Mouse (Mus musculus): ENCODE data around the gene Pcnt.
A peak's percentile ranks its signal among the peaks of the same experiment; 100 is the strongest.

Gene Pcnt

GRCm38 (mm10) chr10:76408520-76408919 is 34.1 kb downstream of the Pcnt start:
- no peak for DNase-seq (ENCODE audit: inconsistent ontology term)

- no peak for DNase-seq (ENCODE audit: inconsistent ontology term)
Measured at GRCm38 (mm10) chr10:76392596-76392995, 50.0 kb downstream of the Pcnt start.

DNA sequence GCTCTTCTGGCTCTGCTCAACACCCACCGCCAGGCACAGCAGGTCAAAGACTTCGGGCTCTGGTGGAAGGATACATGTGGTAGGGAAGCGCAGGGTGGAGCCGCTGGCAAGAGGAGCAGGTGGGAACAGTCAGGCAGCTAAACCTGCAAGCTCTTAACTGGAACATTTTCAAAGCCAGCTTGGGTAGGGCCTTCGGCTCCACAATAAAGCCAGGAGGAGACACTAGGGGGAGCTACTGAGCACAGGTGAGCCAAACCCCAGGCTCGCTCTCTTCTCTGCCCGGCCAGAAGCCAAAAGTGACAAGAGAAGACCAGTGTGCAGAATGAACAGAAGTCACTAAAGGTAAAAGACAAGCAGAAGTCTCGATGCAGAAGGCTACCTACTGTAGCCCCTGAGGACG is 50.8 kb downstream of the Pcnt start:
- DNase-seq (ENCODE audit: inconsistent ontology term), result no peak

GRCm38 (mm10) chr10:76391166-76391565 is 51.4 kb downstream of the Pcnt start:
- no peak for DNase-seq (ENCODE audit: inconsistent ontology term)

DNA sequence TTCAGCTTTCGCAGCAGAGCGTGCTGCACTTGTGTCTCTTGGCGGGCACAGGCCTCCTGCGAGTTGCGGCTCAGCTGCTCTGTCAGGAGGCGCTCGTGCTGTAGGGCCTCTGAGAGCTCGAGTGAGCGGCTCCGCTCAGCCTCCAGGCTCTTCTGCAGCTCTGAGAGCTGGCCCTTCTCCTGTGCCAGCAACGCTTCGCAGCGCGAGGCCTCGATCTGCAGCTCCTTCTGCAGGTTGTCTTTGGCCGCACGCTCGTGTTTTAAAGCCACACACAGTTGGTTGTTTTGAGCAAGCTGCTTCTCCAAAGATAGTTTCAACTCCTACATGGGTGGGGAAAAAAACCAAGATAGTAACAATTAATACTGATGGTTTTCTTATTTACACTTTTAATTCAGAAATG is 67.6 kb downstream of the Pcnt start:
- no peak for DNase-seq (ENCODE audit: inconsistent ontology term)

- DNase-seq (ENCODE audit: inconsistent ontology term), result no peak
Measured at GRCm38 (mm10) chr10:76371736-76372135, 70.8 kb downstream of the Pcnt start.

- no peak for DNase-seq (ENCODE audit: inconsistent ontology term)
Measured at GRCm38 (mm10) chr10:76368766-76369165, 73.8 kb downstream of the Pcnt start.

- no peak for DNase-seq (ENCODE audit: inconsistent ontology term)
Measured at GRCm38 (mm10) chr10:76363233-76363632, 79.4 kb downstream of the Pcnt start.

DNA sequence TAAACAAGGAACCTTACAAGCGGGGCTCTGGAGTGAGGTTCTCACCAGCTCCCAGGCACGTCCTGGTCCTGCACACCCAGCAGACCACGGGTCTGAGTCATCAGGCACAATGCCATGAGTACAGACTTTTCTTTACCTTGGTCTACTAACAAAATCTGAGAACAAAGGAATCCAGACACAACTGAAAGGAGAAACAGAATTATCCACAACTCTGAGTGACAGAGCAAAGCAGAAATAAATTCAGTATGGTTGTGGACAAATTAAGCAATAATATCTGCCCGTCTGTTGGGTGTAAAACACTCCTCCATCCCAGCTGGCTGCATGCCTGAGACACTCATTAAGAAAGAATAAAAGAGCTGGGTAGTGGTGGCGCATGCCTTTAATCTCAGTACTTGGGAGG is 84.1 kb downstream of the Pcnt start:
- DNase-seq (ENCODE audit: inconsistent ontology term), result peak; percentile 81

- DNase-seq (ENCODE audit: inconsistent ontology term), result no peak
Measured at GRCm38 (mm10) chr10:76357286-76357875, 85.2 kb downstream of the Pcnt start.

GRCm38 (mm10) chr10:76354974-76355373 is 87.6 kb downstream of the Pcnt start:
- no peak for DNase-seq (ENCODE audit: inconsistent ontology term)

- no peak for DNase-seq (ENCODE audit: inconsistent ontology term)
Measured at GRCm38 (mm10) chr10:76353986-76354385, 88.6 kb downstream of the Pcnt start.

DNA sequence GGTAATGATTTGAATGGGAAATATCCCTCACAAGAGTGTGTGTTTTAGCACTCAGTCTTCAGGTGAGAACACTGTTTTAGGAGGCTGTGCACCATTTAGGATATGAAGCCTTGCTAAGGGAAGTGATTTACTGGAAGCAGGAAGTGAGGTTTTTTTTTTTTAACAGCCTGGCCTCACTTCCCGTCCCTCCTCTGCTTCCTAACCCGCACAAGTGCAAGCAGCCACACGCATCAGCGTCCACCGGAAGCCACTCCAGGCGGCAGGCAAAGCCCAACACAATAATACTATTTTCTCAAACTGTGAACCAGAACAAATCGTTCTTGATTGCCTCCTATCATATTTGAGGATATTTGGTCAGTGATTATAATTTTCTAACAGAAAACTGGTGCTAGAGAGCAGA is 90.6 kb downstream of the Pcnt start:
- DNase-seq (ENCODE audit: inconsistent ontology term), result no peak

DNA sequence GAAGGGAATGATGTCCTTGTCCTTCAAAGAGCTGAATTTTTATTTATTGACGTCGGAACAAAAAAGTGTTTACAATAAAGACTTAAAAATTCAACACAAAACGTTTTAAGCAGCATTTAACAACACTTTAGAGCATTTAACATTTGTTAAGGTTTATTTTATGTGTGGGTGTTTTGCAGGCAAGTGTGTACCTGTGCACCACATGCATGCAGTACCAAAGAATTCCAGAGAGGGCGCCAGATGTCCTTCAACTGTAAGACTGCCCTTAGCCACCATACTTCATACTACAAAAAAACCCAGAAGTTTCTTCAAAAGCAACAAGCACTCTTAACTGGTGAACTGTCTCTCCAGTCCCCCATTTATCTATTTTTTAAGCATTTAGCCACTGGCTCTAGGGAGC is 96.0 kb downstream of the Pcnt start:
- no peak for DNase-seq (ENCODE audit: inconsistent ontology term)

DNA sequence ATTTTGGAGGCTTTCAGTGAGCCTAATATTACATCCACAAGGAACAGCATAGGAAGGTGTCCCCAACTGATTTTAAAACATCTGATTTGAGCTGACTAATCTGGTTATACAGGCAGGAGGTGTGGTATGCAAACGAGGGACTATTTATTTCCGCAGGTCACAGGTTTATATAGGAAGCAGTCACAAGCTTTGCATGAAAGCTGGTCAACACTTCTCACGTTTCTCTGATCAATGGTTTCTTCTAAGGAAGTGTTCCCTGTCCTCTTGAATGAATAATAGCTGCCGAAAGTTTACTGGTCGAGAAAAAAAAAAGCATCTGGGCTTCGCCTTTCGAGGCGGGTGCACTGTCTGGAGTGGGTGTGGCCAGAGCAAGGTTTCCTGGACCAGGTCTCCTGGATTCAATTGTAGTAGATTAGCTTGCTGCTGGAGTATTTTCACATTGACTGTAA is 96.5 kb downstream of the Pcnt start:
- DNase-seq (ENCODE audit: inconsistent ontology term), result no peak

DNA sequence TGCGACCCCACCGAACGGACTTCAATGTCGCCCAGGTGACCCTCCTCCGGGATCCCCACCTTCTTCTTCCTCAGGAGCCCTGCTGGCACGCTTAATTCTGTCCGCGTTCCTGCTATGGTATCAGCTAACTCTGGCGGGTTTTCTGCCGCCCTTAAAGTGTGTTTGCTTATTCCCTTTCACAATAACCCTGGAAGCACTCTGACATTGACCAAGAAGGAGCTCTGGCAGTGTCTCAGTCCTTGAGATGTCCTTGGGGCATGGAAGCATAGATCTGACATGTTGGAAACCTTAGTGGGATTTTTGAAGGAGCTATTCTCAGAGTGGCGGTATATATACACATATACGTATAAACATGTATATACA is 97.1 kb downstream of the Pcnt start:
- no peak for DNase-seq (ENCODE audit: inconsistent ontology term)

DNA sequence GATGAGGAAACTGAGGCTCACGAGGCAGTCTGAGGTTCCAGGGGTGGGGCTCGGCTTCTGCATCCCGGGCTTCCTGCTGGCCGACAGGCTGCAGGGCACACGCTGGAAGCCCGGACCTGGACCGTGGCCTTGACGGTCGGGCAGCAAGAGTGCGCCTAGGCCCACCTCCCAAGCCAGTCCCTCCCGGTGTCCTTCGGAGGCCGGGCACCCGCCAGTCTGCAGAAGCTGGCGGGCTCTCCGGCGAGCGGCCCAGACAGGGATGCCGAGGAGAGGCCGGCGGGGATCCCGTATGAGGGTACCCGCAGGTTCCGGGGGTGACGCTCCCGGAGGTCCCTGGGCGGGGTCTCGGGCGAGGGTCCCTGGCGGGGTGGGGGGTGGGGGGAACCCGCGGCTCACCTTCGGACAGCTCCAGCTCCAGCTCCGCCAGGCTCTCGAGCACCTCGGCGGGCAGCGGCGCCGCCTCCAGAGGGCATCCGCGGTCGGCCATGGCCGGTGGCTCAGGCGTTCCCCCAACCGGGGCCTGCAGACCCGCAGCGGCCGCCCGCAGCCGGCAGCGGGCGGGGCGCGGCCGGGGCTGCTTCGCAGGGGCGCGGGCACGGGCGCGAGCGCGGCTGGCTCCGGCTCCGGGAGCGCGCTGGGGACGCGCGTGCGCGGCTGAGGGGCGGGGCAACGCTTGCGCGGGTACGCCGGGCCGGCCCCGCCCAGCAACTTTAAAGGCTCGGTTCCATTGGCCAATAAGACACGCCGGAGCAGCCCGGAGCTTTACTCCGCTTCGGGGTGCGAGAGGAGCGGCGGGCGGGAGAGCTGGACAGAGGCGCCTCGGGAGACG is 97.7 kb downstream of the Pcnt start, which contains the start of gene Dip2a:
Dip2a (minus strand) TSS at position 581 of the 829 bp plus-strand sequence.
- DNase-seq (ENCODE audit: inconsistent ontology term), result peak; percentile 94

GRCm38 (mm10) chr10:76334350-76334749 is 108.2 kb downstream of the Pcnt start:
- DNase-seq (ENCODE audit: inconsistent ontology term), result no peak

DNA sequence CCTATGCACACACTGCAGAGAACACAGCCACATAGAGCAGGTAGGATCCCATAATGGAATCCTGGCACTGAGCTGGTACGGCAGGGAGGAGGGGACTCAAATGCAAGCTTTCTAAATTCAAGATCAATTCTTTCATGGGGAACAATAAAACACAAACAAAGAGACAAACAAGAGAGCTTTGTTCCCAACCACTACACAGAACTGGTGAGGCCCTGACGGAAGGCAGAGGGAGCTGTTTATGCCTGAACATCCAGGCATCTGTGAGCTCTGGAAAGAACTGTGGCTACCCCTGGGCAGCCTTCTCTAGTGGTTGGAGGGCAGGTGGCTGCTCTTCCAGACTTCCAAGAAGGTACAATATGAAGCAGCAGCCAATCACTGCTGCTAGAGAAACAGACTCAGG is 110.5 kb downstream of the Pcnt start:
- DNase-seq (ENCODE audit: inconsistent ontology term), result no peak

- DNase-seq (ENCODE audit: inconsistent ontology term), result no peak
Measured at GRCm38 (mm10) chr10:76329093-76329492, 113.5 kb downstream of the Pcnt start.

DNA sequence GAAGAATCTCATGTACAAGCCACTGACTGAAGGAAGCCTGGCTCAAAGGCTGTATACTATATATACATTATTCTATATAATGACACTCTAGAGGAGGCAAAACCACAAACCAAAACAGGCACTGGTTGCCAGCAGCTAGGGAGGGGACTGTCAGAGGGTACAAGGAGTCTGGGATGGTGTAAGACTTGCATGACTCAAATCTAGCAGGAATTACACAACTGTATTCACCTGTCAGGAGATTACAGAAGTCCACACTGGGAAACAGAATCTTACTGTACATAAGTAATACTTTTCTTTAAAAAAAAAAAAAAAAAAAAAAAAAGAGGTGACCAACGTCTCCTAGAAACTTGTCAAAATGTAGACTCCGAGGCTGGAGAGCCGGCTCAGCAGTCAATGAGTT is 114.0 kb downstream of the Pcnt start:
- no peak for DNase-seq (ENCODE audit: inconsistent ontology term)

DNA sequence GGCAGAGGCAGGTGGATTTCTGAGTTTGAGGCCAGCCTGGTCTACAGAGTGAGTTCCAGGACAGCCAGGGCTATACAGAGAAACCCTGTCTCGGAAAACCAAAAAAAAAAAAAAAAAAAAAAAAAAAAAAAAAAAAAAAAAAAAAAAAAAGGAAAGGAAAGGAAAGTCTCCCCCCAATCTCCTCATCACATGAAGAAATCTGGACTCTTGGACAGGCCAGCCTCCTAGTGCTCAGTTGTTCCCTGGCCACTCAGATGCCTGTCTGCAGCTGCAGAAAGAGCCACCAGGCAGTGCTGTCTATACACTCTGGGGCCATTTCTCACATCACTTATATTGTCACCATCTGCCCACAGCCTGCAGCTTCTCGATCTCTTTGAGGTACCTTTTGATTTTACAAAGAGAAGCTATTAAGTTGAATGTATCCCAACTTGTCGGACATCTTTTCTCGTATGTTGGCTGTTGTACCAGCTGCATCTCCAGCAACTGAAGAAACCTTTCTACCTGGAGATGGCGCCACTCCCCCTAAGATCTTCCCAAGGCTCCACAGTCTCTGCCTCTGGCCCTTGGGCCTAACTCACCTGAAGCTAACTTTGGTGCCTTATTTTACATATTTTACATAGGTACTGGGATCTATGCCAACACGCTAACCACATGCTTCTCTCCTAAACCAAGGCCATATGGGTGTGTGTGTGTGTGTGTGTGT is 116.1 kb downstream of the Pcnt start:
- no peak for DNase-seq (ENCODE audit: inconsistent ontology term)

GRCm38 (mm10) chr10:76317623-76318022 is 125.0 kb downstream of the Pcnt start:
- no peak for DNase-seq (ENCODE audit: inconsistent ontology term)
